Mouse (Mus musculus) macrophage (primary cell): ENCODE results near the gene Pip5k1a. TPM values are rescaled to one million over a fixed set of nuclear protein-coding genes. Genes with fewer than 3 reads are reported as not detected.
A peak's percentile ranks its signal among the peaks of the same experiment; 100 is the strongest.

Experiments
- H3K27ac ChIP-seq: fragments of 350-480 bp; formaldehyde crosslinking; 2 replicates; pipeline ENCODE4 v1.9.0; 2021
- H3K36me3 ChIP-seq: fragments of 350-480 bp; formaldehyde crosslinking; 2 replicates; pipeline ENCODE4 v1.9.0; 2021; ENCODE audit errors: inconsistent target
- H3K4me3 ChIP-seq: fragments of 350-480 bp; formaldehyde crosslinking; 2 replicates; pipeline ENCODE4 v1.9.0; 2021; ENCODE audit errors: inconsistent target
- H3K79me2 ChIP-seq: fragments of 350-480 bp; formaldehyde crosslinking; 2 replicates; pipeline ENCODE4 v1.9.0; 2021; ENCODE audit errors: inconsistent target
- WGBS: methylation state at CpG from one replicate; pipeline ENCODE4 v1.1.7; 2026; ENCODE audit warnings: inconsistent platforms; ENCODE audit not compliant: missing documents; 5-methylcytosine and 5-hydroxymethylcytosine counted together
- polyA plus RNA-seq: library from polyadenylated mRNA; stranded (reverse); fragments of 250-400 nt; gene quantifications from 3 replicates; pipeline ENCODE4 v1.2.4, GENCODE M21; 2018; ENCODE audit warnings: inconsistent platforms

Pip5k1a gene
- polyA plus RNA-seq, 1 experiment from 2014 or later, result 17.0 TPM

GRCm38 (mm10) chr3:95015891-95016531 is 90.7 kb downstream of the Pip5k1a start:
- peak overlapping the region; percentile 85 for H3K27ac ChIP-seq
- H3K79me2 ChIP-seq, result peaks cover 19% of the 10 kb centered on the region; the same call in 1 of the 2 replicates
- peaks cover 11% of the 10 kb centered on the region for H3K36me3 ChIP-seq
- H3K4me3 ChIP-seq, result peak overlapping the region; percentile 75
- under 1% methylated on average over 40 of the region's 40 CpGs for WGBS

DNA sequence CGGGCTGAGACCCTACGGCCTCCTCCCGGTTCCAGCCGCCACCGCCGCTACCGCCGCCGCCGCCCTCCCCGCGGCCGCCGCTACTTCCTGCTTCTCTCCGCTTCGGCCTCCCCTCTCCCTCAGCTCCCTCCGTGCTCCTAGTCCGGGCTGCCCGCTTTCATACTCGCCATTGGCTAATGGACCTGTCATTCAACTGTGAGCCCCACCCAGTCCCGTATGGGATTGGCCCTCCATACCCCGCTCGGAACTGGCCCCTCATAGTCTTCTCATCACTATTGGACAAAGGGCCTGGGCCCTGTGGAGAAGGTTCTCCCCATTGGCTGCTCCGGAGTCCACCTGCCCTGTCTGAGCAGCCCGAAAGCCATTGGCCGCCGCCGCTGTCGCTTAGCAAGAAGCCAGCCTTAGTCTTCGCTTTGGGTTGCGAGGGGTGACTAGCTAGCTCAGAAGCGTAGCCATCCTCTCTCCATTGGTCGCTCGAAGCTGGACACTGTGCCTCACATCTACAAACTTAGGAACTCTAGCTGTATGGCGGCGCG is 91.3 kb downstream of the Pip5k1a start, which contains the start of gene Zfp687:
TSS of gene Zfp687 (minus strand) at position 112 of the 536 bp plus-strand sequence.
- peaks cover 17% of the 10 kb centered on the region for H3K36me3 ChIP-seq
- under 1% methylated on average over 30 of the region's 37 CpGs for WGBS

GRCm38 (mm10) chr3:95014428-95015151 is 92.1 kb downstream of the Pip5k1a start:
- peaks cover 23% of the 10 kb centered on the region for H3K36me3 ChIP-seq
- 5% methylated on average over 43 of the region's 44 CpGs for WGBS
- peaks cover 19% of the 10 kb centered on the region; the same call in 1 of the 2 replicates for H3K79me2 ChIP-seq
- 0 out of 2 replicates have a peak overlapping the region, but pooled peaks have one; percentile 8 for H3K27ac ChIP-seq
- H3K4me3 ChIP-seq, result peak overlapping the region; percentile 75

More for the DNA sequence above, 91.3 kb downstream of the Pip5k1a start, which contains the start of gene Zfp687:
- peak within 1 kb of the TSS; percentile 75 for H3K4me3 ChIP-seq
- H3K79me2 ChIP-seq, result peaks cover 19% of the 10 kb centered on the region; the same call in 1 of the 2 replicates
- H3K27ac ChIP-seq, result peak within 1 kb of the TSS; percentile 85

- peak overlapping the region; percentile 75 for H3K4me3 ChIP-seq
- H3K36me3 ChIP-seq, result peaks cover 30% of the 10 kb centered on the region
- H3K79me2 ChIP-seq, result peaks cover 19% of the 10 kb centered on the region; the same call in 1 of the 2 replicates
- H3K27ac ChIP-seq, result no peak overlapping the region
- WGBS, result 48% methylated on average over 13 of the region's 13 CpGs
Measured at GRCm38 (mm10) chr3:95013699-95014427, 92.9 kb downstream of the Pip5k1a start.

DNA sequence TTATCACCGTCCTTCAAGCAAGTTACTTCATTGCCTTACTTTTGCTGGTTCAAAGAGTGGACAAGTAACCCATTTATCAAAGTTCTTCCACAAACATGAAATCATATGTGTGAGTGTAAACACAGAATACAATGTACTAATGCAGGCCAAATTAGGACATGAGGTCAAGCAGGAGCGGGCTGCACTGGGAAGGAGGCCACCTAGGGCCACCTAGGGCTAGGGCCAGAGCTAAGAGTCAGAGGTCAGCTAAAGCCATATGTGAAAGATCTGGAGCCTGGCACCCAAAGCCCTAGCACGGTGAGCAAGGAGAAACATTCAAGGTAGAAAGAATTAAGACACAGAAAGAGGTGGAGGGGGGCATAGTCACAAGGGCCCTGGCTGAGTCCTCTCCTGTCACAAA is 93.7 kb downstream of the Pip5k1a start:
- 100% methylated on average over 3 of the region's 3 CpGs for WGBS
- H3K4me3 ChIP-seq, result no peak overlapping the region
- H3K27ac ChIP-seq, result no peak overlapping the region
- peaks cover 39% of the 10 kb centered on the region for H3K36me3 ChIP-seq
- H3K79me2 ChIP-seq, result peaks cover 19% of the 10 kb centered on the region; the same call in 1 of the 2 replicates

DNA sequence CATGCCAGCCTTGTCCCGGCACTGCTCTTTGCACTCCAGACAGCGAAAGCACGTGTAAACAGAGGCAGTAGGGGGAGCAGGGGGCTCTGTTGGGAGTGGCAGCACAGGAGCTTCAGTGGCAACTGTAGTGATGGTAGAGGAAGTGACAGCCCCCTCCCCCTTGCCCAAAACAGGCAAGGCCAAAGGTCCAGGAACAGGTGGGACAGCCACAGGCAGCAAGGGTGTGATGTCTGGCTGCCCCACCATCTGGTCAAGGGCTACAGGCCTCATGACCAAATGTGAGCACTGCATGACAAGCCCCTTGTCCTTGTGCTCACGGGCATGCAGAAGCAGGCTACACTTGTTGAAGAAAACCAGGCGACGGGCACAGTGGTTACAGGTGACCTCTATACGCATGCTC is 96.3 kb downstream of the Pip5k1a start:
- peaks cover 19% of the 10 kb centered on the region; the same call in 1 of the 2 replicates for H3K79me2 ChIP-seq
- no peak overlapping the region for H3K27ac ChIP-seq
- WGBS, result 93% methylated on average over 7 of the region's 7 CpGs
- no peak overlapping the region for H3K4me3 ChIP-seq
- H3K36me3 ChIP-seq, result peaks cover 59% of the 10 kb centered on the region

Other genes with a start within 250 kb of the Pip5k1a start
- 61.3 to 218 TPM (median 156 TPM) in 3 replicates for gene Psmb4, start 220.0 kb downstream of the Pip5k1a start, polyA plus RNA-seq
- 12.8 to 25.0 TPM (median 14.3 TPM) in 3 replicates for gene Selenbp1, start 173.9 kb downstream of the Pip5k1a start, polyA plus RNA-seq
- 5.6 to 8.0 TPM (median 7.2 TPM) in 3 replicates for gene Rfx5, start 152.9 kb downstream of the Pip5k1a start, polyA plus RNA-seq
- 39.8 to 61.5 TPM (median 51.3 TPM) in 3 replicates for gene Pi4kb, start 132.2 kb downstream of the Pip5k1a start, polyA plus RNA-seq
- gene Zfp687, start 91.5 kb downstream of the Pip5k1a start, polyA plus RNA-seq, result 8.3 to 8.9 TPM (median 8.9 TPM) in 3 replicates
- gene Psmd4, start 64.3 kb downstream of the Pip5k1a start, polyA plus RNA-seq, result 102 to 143 TPM (median 138 TPM) in 3 replicates
- gene Vps72, start 4.1 kb upstream of the Pip5k1a start, polyA plus RNA-seq, result 43.0 to 54.7 TPM (median 43.9 TPM) in 3 replicates
- not detected in 3 replicates for gene Tmod4, start 17.5 kb upstream of the Pip5k1a start, polyA plus RNA-seq
- 24.9 to 62.9 TPM (median 34.6 TPM) in 3 replicates for gene Scnm1, start 27.1 kb upstream of the Pip5k1a start, polyA plus RNA-seq
- 3.6 to 5.0 TPM (median 5.0 TPM) in 3 replicates for gene Lysmd1, start 27.2 kb upstream of the Pip5k1a start, polyA plus RNA-seq
- gene Tnfaip8l2, start 35.4 kb upstream of the Pip5k1a start, polyA plus RNA-seq, result 63.7 to 188 TPM (median 64.6 TPM) in 3 replicates
- gene Sema6c, start 53.5 kb upstream of the Pip5k1a start, polyA plus RNA-seq, result 0.09 to 0.48 TPM in 2 of 3 replicates, not detected in the other
- gene Gabpb2, start 111.0 kb upstream of the Pip5k1a start, polyA plus RNA-seq, result 13.5 to 15.9 TPM (median 13.5 TPM) in 3 replicates
- 76.1 to 100 TPM (median 91.6 TPM) in 3 replicates for gene Cdc42se1, start 121.8 kb upstream of the Pip5k1a start, polyA plus RNA-seq
- 13.2 to 18.6 TPM (median 17.4 TPM) in 3 replicates for gene Mllt11, start 125.2 kb upstream of the Pip5k1a start, polyA plus RNA-seq
- 0.16 to 0.29 TPM in 2 of 3 replicates, not detected in the other for gene Gm128, start 134.7 kb upstream of the Pip5k1a start, polyA plus RNA-seq
- not detected in 3 replicates for gene Bnipl, start 144.3 kb upstream of the Pip5k1a start, polyA plus RNA-seq
- gene Mindy1, start 174.4 kb upstream of the Pip5k1a start, polyA plus RNA-seq, result 99.7 to 130 TPM (median 126 TPM) in 3 replicates
- 16.7 to 27.9 TPM (median 19.2 TPM) in 3 replicates for gene Prune1, start 175.1 kb upstream of the Pip5k1a start, polyA plus RNA-seq
- gene Anxa9, start 200.2 kb upstream of the Pip5k1a start, polyA plus RNA-seq, result 4.7 to 5.1 TPM (median 4.8 TPM) in 3 replicates
- gene Cers2, start 207.9 kb upstream of the Pip5k1a start, polyA plus RNA-seq, result 216 to 338 TPM (median 252 TPM) in 3 replicates